Mouse (Mus musculus) G1E (cell line): ENCODE results near the gene Psat1. TPM values are rescaled to one million over a fixed set of nuclear protein-coding genes. Genes with fewer than 3 reads are reported as not detected.

Source experiments
- ATAC-seq: 2 replicates; pipeline ENCODE4 v1.8.0; 2016; ENCODE audit warnings: mild to moderate bottlenecking; ENCODE audit not compliant: insufficient number of reproducible peaks, poor library complexity, low FRiP score, severe bottlenecking; ENCODE audit errors: extremely low read depth
- DNase-seq: peaks from one replicate; pipeline ENCODE4 v3.0.0; 2012; ENCODE audit warnings: low spot score
- H3K27me3 ChIP-seq: 2 replicates; pipeline ENCODE4 v1.6.1; 2012; ENCODE audit warnings: mild to moderate bottlenecking, low read length, inconsistent platforms; ENCODE audit not compliant: insufficient read depth
- H3K36me3 ChIP-seq: replicated peaks from 2 replicates; pipeline ENCODE3; 2012; ENCODE audit warnings: mild to moderate bottlenecking, inconsistent platforms
- H3K4me1 ChIP-seq: 2 replicates; pipeline ENCODE4 v1.6.1; 2012; ENCODE audit warnings: low read depth, low read length, inconsistent platforms, mixed read lengths; ENCODE audit not compliant: insufficient read depth
- H3K4me3 ChIP-seq: 2 replicates; pipeline ENCODE4 v1.5.1; 2012; ENCODE audit warnings: low read depth, mild to moderate bottlenecking, inconsistent platforms, low read length, moderate library complexity, mixed read lengths
- H3K9me3 ChIP-seq: replicated peaks from 2 replicates; pipeline ENCODE4 v1.6.1; 2012; ENCODE audit warnings: inconsistent platforms
- CTCF ChIP-seq: IDR thresholded peaks from 2 replicates; pipeline ENCODE4 v1.5.1; 2012; ENCODE audit warnings: low read depth, low read length, inconsistent platforms, mixed read lengths
- GATA1 ChIP-seq: IDR thresholded peaks from 2 replicates; pipeline ENCODE4 v1.6.1; 2012; ENCODE audit warnings: borderline replicate concordance, low read length, inconsistent platforms, mixed read lengths
- GATA2 ChIP-seq: IDR thresholded peaks from 2 replicates; pipeline ENCODE4 v1.6.1; 2012; ENCODE audit warnings: low read depth, low read length, inconsistent platforms, borderline replicate concordance
- POLR2AphosphoS5 ChIP-seq: IDR thresholded peaks from 2 replicates; pipeline ENCODE4 v1.6.1; 2012; ENCODE audit warnings: low read depth, low read length, inconsistent platforms; ENCODE audit not compliant: insufficient replicate concordance
- TAL1 ChIP-seq: conservative IDR thresholded peaks from 2 replicates; pipeline ENCODE4 v1.6.1; 2012; ENCODE audit warnings: low read depth, low read length, inconsistent platforms, mixed read lengths
- polyA plus RNA-seq: library from polyadenylated mRNA; stranded (reverse); fragments of >175 nt; gene quantifications from 2 replicates; pipeline ENCODE4 v1.2.3, GENCODE M21; 2012
- total RNA-seq, 2 experiments: library from RNA; stranded (forward) in 1 of 2; stranded (reverse) in 1 of 2; fragments of 200-1000 nt in 1 of 2; fragments of >200 nt in 1 of 2; fragmentation: Nextera tagmentation in 1 of 2; gene quantifications; 2 replicates each; pipeline ENCODE4 v1.2.3; 2014 to 2017

The Psat1 gene
- total and polyA plus RNA-seq, 3 experiments: 24.0 to 146 (median 142) TPM

DNA sequence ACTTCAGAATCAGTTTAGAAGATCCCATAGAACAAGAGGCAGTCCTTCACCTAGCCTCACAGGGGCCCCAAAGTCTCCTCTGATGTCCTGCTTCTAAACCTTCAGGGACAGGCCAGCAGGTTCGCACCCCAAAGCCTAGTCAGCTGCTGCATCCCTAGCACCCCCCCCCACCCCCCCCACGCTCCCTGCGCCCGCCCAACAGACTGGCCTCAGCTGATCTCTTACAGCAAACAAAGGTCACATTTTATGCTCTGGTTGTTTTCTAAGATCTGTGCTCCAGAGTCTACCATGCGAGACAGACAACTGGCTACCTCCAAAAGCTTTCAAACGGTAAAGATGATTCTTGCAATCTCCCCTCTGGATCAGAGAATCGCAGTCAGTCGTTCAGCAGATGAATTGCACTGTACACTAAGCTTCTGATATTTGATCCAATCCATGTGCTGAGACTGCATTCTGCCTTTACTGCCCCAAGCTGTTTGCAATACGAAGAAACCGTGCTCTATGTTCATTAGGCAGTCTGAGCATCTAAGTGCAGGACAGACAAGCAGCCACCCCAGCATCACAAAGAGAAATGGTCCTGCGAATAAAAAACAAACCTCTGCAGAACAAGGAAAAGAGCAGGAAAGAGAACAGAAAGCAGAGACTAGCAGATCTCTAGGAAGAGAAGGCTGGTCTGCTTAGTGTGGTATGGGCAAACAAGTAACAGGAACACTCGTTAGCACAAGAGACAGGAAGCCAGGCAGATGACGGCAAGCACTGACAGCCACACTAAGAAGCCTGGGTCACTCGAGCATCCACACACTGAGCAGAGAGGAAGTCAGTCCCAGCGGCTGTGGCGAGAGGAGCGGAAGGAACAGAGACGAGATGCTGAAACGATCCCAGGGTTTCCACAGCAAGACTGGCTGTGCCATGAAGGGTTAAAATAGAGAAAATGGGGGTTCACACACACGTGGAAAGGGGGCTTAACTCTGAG lies 43.3 kb downstream of the Psat1 start:
- Histone ChIP-seq H3K27me3 (peaks cover under 1% of the 10 kb centered on the region; the same call in 1 of the 2 replicates), H3K36me3 (peaks cover 63% of the 10 kb centered on the region), H3K4me1 (no peaks in the 10 kb centered on the region; the same call in 1 of the 2 replicates), H3K4me3 (no peak overlapping the region), H3K9me3 (no peaks in the 10 kb centered on the region)
- ATAC-seq (no peak), DNase-seq (no peak)
- no peak for TF ChIP-seq TAL1

- no peaks in the 10 kb centered on the region for H3K9me3 ChIP-seq
- H3K36me3 ChIP-seq: no peaks in the 10 kb centered on the region
- peaks cover 11% of the 10 kb centered on the region for H3K27me3 ChIP-seq
- no peak for DNase-seq
- no peak for ATAC-seq
- TF ChIP-seq GATA1: no peak
- H3K4me3 ChIP-seq: no peak overlapping the region
- H3K4me1 ChIP-seq: no peaks in the 10 kb centered on the region
These were observed 51.5 kb downstream of the Psat1 start for GRCm38 (mm10) chr19:15895681-15896080.

GRCm38 (mm10) chr19:15892146-15892545 lies 55.0 kb downstream of the Psat1 start:
- TF ChIP-seq GATA2 (no peak), TAL1 (no peak), GATA1 (no peak), POLR2AphosphoS5 (no peak), CTCF (no peak)
- Histone ChIP-seq H3K27me3 (peaks cover 9% of the 10 kb centered on the region), H3K4me1 (no peaks in the 10 kb centered on the region), H3K36me3 (no peaks in the 10 kb centered on the region), H3K4me3 (no peak overlapping the region), H3K9me3 (no peaks in the 10 kb centered on the region)
- no peak for ATAC-seq
- no peak for DNase-seq

DNA sequence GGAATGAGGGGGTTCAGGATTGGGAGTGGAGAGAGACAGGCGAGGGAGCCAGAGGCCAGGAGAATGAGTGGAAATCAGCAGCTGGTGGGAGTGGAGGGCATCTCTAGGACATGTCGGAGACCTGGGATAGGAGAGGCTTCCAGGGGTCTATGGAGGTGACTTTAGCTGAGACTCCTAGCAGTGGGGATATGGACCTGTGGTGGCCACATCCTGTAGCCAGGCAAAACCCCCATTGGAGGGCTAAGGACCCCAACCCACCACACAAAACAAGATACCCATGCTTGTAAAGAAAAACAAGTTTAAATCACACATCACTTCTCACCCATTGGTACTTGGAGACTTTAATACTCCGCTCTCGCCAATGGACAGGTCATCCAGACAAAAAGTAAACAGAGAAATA lies 58.7 kb downstream of the Psat1 start:
- TF ChIP-seq CTCF (no peak), TAL1 (no peak), GATA2 (no peak), GATA1 (no peak), POLR2AphosphoS5 (no peak)

GRCm38 (mm10) chr19:15882705-15883426 lies 64.3 kb downstream of the Psat1 start:
- no peaks in the 10 kb centered on the region for H3K9me3 ChIP-seq
- H3K4me3 ChIP-seq: no peak overlapping the region
- TF ChIP-seq POLR2AphosphoS5 (no peak), GATA2 (no peak), GATA1 (no peak), TAL1 (no peak), CTCF (no peak)
- peak; percentile 22; the same call in 1 of the 2 replicates for ATAC-seq
- DNase-seq: no peak
- H3K27me3 ChIP-seq: no peaks in the 10 kb centered on the region
- no peaks in the 10 kb centered on the region for H3K36me3 ChIP-seq
- H3K4me1 ChIP-seq: peaks cover 15% of the 10 kb centered on the region

More for the DNA sequence above, 58.7 kb downstream of the Psat1 start:
- Histone ChIP-seq H3K9me3 (no peaks in the 10 kb centered on the region), H3K27me3 (peaks cover 2% of the 10 kb centered on the region; the same call in 1 of the 2 replicates), H3K4me1 (peaks cover 8% of the 10 kb centered on the region), H3K36me3 (no peaks in the 10 kb centered on the region), H3K4me3 (no peak overlapping the region)
- DNase-seq (no peak), ATAC-seq (no peak)

- DNase-seq: no peak
- Histone ChIP-seq H3K4me3 (no peak overlapping the region), H3K27me3 (no peaks in the 10 kb centered on the region), H3K9me3 (no peaks in the 10 kb centered on the region), H3K4me1 (peaks cover 15% of the 10 kb centered on the region), H3K36me3 (no peaks in the 10 kb centered on the region)
- no peak for ATAC-seq
- TF ChIP-seq GATA1 (no peak), POLR2AphosphoS5 (no peak), CTCF (no peak), TAL1 (no peak), GATA2 (no peak)
These were observed 66.4 kb downstream of the Psat1 start for GRCm38 (mm10) chr19:15880731-15881130.
